Mouse (Mus musculus) limb, embryonic 15.5 days (tissue): Measurements from ENCODE around the gene Spns3. TPM values are rescaled to one million over a fixed set of nuclear protein-coding genes. Genes with fewer than 3 reads are reported as not detected.

Experiments
- ATAC-seq: fragments of 200-750 bp; cut with Nextera tagmentation; 2 replicates; pipeline ENCODE4 v1.8.0; 2017; ENCODE audit warnings: low read depth, moderate TSS enrichment; ENCODE audit not compliant: insufficient number of reproducible peaks, low FRiP score, low TSS enrichment
- H3K27ac ChIP-seq: fragments of 300-500 bp; sonication (generic); 2 replicates; pipeline ENCODE4 v1.5.1; 2015; ENCODE audit warnings: moderate library complexity, mild to moderate bottlenecking, inconsistent platforms
- H3K27me3 ChIP-seq: fragments of 300-500 bp; sonication (generic); 2 replicates; pipeline ENCODE4 v1.6.1; 2015; ENCODE audit warnings: inconsistent platforms
- H3K36me3 ChIP-seq: fragments of 300-500 bp; sonication (generic); 2 replicates; pipeline ENCODE4 v1.6.1; 2015; ENCODE audit warnings: inconsistent platforms
- H3K4me1 ChIP-seq: fragments of 300-500 bp; sonication (generic); 2 replicates; pipeline ENCODE4 v1.6.1; 2015; ENCODE audit warnings: inconsistent platforms
- H3K4me2 ChIP-seq: fragments of 300-500 bp; sonication (generic); 2 replicates; pipeline ENCODE4 v1.6.1; 2015; ENCODE audit warnings: mild to moderate bottlenecking, inconsistent platforms
- H3K4me3 ChIP-seq: fragments of 300-500 bp; sonication (generic); 2 replicates; pipeline ENCODE4 v1.5.1; 2015; ENCODE audit warnings: mild to moderate bottlenecking, inconsistent platforms
- H3K9ac ChIP-seq: fragments of 300-500 bp; sonication (generic); 2 replicates; pipeline ENCODE4 v1.6.1; 2015; ENCODE audit warnings: inconsistent platforms
- H3K9me3 ChIP-seq: fragments of 300-500 bp; sonication (generic); 2 replicates; pipeline ENCODE4 v1.6.1; 2016; ENCODE audit warnings: inconsistent platforms
- WGBS: fragments of 180-500 bp; shearing (Covaris S2); methylation state at CpG from one replicate; pipeline ENCODE4 v1.1.7; 2015; 5-methylcytosine and 5-hydroxymethylcytosine counted together
- polyA plus RNA-seq: library from polyadenylated mRNA; unstranded; fragments of >200 nt; fragmentation: Nextera tagmentation; extraction: Ambion mirVana; gene quantifications from 2 replicates; pipeline ENCODE4 v1.2.1, GENCODE M21; 2015

The Spns3 gene
- polyA plus RNA-seq, 1 experiment from 2014 or later: 0.97 TPM

DNA sequence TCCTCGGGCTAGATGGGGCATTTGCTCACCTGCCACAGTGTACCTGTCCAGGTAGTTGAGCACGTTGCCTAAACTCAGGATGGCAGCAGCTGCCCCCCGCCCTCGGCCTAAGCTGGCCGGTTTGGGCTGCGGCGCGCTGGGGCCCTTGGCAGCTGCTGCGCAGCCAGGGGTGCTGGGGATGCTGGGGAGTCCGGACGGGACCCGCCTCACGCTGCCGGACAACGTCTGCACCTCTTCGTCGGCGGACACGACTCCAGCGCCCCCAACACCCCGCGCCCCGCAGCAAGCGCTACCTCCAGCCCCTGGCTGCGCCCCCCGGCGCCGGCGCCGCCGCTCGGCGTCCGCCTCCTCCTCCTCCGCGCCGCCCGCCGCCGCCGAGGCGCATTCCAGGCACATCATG, 60.9 kb downstream of the Spns3 start:
- Histone ChIP-seq H3K4me3 (peak overlapping the region; percentile 59), H3K27me3 (peaks cover 58% of the 10 kb centered on the region), H3K4me1 (peaks cover 17% of the 10 kb centered on the region), H3K9me3 (no peaks in the 10 kb centered on the region), H3K4me2 (peak overlapping the region; percentile 99), H3K9ac (peak overlapping the region; percentile 35), H3K36me3 (no peaks in the 10 kb centered on the region), H3K27ac (no peak overlapping the region)
- ATAC-seq: no peak
- under 1% methylated on average over 35 of the region's 42 CpGs for WGBS

- Histone ChIP-seq H3K36me3 (no peaks in the 10 kb centered on the region), H3K27me3 (peaks cover 58% of the 10 kb centered on the region), H3K4me2 (peak overlapping the region; percentile 99), H3K9me3 (no peaks in the 10 kb centered on the region), H3K27ac (no peak overlapping the region), H3K4me1 (peaks cover 17% of the 10 kb centered on the region), H3K9ac (peak overlapping the region; percentile 35; the same call in 1 of the 2 replicates), H3K4me3 (peak overlapping the region; percentile 59)
- ATAC-seq: no peak
- 1% methylated on average over 38 of the region's 38 CpGs for WGBS
Measured at GRCm38 (mm10) chr11:72488753-72489271, 61.5 kb downstream of the Spns3 start.

DNA sequence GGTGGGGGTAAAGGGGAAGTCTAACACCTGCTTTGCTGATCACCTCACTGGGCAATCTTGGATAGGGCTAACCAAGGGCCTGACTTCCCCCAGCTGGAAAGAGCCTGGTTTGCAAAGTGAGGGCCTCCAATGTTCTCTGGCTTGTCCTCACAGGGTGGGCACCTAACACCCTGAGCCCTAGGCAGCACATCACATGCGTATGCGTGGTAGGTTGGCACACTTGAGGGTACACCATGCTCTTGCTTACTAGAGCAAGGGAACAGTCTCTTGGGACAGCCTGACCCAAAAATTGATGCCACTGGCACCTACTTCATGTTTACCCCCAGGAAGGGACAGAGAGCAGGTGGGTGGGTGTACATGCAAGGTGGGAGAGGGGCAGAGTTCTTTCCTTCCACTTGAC, 62.6 kb downstream of the Spns3 start:
- WGBS: 95% methylated on average over 2 of the region's 2 CpGs
- Histone ChIP-seq H3K27me3 (peaks cover 52% of the 10 kb centered on the region), H3K36me3 (no peaks in the 10 kb centered on the region), H3K4me2 (no peak overlapping the region), H3K4me1 (peaks cover 17% of the 10 kb centered on the region), H3K4me3 (peak overlapping the region; percentile 59; the same call in 1 of the 2 replicates), H3K9me3 (no peaks in the 10 kb centered on the region), H3K9ac (no peak overlapping the region), H3K27ac (no peak overlapping the region)
- no peak for ATAC-seq

DNA sequence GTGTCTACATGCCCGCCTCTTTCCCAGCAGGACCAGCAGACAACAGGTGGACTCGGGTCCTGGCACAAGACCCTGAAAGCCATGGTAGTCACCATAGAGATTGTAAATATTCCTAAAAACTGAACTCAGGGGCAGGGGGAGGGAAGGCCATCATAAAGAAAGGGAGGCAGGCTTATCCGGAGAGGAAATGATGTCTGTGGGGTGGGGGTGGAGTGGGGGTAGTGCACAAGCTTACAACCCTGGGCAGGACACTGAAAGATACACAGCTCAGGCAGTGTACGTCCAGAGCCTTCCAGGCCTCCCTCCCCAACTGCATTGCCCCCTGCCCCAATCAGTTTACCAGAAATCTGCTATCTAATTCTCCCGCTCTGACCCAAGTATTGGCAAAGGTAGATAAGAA, 63.1 kb downstream of the Spns3 start:
- Histone ChIP-seq H3K4me2 (no peak overlapping the region), H3K4me3 (no peak overlapping the region), H3K9me3 (no peaks in the 10 kb centered on the region), H3K27me3 (peaks cover 52% of the 10 kb centered on the region), H3K36me3 (no peaks in the 10 kb centered on the region), H3K4me1 (peaks cover 17% of the 10 kb centered on the region), H3K9ac (no peak overlapping the region), H3K27ac (no peak overlapping the region)
- 48% methylated on average over 5 of the region's 5 CpGs for WGBS
- no peak for ATAC-seq

GRCm38 (mm10) chr11:72485960-72486359, 64.3 kb downstream of the Spns3 start:
- Histone ChIP-seq H3K4me3 (no peak overlapping the region), H3K27ac (no peak overlapping the region), H3K4me2 (no peak overlapping the region), H3K9ac (no peak overlapping the region), H3K36me3 (no peaks in the 10 kb centered on the region), H3K4me1 (peaks cover 17% of the 10 kb centered on the region), H3K27me3 (peaks cover 52% of the 10 kb centered on the region), H3K9me3 (no peaks in the 10 kb centered on the region)
- ATAC-seq: no peak
- WGBS: 63% methylated on average over 11 of the region's 11 CpGs

DNA sequence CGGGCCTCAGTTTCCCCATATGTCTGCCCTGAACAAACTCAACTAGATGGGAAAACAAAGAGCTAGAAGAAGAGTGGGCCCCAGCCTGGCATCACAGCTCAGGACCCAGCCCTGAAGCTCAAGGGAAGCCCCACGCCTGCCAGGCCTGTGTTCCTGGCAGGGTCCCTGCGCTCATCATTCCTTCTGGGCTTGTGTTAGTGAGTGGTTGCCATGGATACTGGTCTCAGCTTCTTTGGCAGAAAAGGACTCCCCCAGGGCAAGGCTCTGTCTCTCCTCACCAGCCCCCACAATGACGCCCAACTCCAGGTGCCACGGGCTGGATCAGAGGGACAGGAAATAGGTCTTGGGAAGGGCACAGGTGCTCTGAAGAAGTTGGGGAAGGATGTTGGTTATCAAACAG, 65.1 kb downstream of the Spns3 start:
- Histone ChIP-seq H3K4me2 (no peak overlapping the region), H3K9ac (no peak overlapping the region), H3K4me3 (no peak overlapping the region), H3K27me3 (peaks cover 43% of the 10 kb centered on the region), H3K27ac (no peak overlapping the region), H3K36me3 (no peaks in the 10 kb centered on the region), H3K9me3 (no peaks in the 10 kb centered on the region), H3K4me1 (peaks cover 17% of the 10 kb centered on the region)
- 53% methylated on average over 5 of the region's 5 CpGs for WGBS
- ATAC-seq: no peak

DNA sequence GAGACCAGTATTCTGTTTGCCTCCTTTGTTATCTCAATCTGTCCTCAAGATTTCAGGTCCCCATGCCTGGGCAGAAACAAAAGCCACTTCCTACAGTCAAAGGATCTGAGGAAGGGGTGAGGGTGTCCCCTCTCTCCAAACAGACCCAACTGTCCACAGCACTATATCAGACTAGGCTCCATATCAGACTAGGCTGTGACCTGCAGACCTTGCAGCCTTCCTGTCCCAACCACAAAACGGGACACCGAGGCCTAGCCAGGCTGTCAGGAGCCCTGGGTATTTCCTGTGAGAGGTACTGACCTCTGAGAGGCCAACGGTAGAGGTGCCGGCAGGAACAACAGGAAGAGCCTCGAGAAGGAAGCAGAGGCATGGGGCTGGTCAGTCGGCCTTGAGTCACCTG, 65.8 kb downstream of the Spns3 start:
- H3K27me3 ChIP-seq: peaks cover 37% of the 10 kb centered on the region
- peaks cover 11% of the 10 kb centered on the region for H3K4me1 ChIP-seq
- ATAC-seq: no peak
- 56% methylated on average over 6 of the region's 6 CpGs for WGBS
- no peak overlapping the region for H3K27ac ChIP-seq
- H3K36me3 ChIP-seq: no peaks in the 10 kb centered on the region
- no peak overlapping the region for H3K4me2 ChIP-seq
- no peak overlapping the region for H3K9ac ChIP-seq
- no peaks in the 10 kb centered on the region for H3K9me3 ChIP-seq
- H3K4me3 ChIP-seq: no peak overlapping the region

DNA sequence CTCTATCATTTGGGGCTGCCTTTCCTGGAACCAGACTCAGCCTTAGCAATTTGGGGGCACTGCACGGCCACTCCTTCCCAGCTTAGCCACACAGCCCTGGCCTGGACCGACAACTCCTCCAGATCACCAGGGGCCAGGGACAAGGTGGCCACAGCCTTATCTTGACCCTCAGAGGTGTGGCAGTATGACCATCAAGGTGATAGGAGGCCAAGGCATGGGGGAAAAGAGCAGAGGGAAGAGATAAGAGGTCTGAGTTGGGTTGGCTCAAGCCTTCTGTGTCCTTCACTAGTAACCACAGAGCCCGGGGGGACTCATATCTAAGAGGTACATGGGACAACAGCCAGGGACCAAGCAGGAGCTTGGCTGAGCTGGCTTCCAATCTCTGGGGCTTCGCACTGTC, 68.4 kb downstream of the Spns3 start:
- Histone ChIP-seq H3K4me3 (no peak overlapping the region), H3K9me3 (no peaks in the 10 kb centered on the region), H3K27me3 (peaks cover 11% of the 10 kb centered on the region), H3K9ac (no peak overlapping the region), H3K36me3 (no peaks in the 10 kb centered on the region), H3K4me1 (peaks cover 9% of the 10 kb centered on the region; the same call in 1 of the 2 replicates), H3K4me2 (no peak overlapping the region), H3K27ac (no peak overlapping the region)
- 79% methylated on average over 4 of the region's 4 CpGs for WGBS
- no peak for ATAC-seq

DNA sequence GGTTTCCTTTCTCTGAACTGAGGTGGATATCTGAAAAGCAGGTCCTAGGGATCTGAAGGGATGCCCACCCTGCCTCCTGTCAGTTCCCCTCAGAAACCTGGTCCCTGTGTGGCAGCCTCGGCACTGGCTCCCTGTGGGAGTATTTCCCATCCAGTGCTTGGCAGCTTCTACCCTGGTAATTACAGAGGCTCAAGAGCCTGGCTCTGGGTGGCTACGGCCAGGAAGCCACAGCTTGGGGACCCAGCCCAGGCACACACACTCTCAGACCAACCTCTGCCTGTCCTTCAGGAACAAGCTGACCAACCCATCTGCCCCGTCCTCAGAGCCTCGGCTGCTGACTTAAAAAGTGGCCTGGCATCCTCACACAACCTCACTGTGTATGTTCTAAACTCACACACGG, 69.0 kb downstream of the Spns3 start:
- no peak for ATAC-seq
- Histone ChIP-seq H3K4me1 (peaks cover 9% of the 10 kb centered on the region; the same call in 1 of the 2 replicates), H3K4me3 (no peak overlapping the region), H3K27ac (no peak overlapping the region), H3K36me3 (no peaks in the 10 kb centered on the region), H3K27me3 (peaks cover 7% of the 10 kb centered on the region; the same call in 1 of the 2 replicates), H3K4me2 (no peak overlapping the region), H3K9ac (no peak overlapping the region), H3K9me3 (no peaks in the 10 kb centered on the region)
- 56% methylated on average over 5 of the region's 5 CpGs for WGBS

DNA sequence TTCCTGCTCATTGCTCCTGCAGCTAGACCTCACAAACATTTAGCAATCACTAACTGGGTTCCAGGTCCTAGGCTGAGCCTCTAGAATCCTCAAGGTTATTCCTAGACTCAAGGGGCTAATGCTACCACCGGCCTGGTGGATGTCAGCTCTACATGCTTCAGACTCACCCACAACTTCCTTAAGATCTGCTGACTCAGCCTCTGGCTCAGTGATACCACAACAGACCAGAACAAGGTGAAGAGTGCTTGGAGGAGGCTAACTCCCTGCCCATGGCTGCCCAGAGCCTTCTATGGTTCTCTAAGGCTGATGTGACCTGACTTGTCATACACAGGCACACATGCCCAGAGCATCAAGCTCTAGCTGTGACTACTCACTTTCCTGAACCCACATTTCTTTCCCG, 70.8 kb downstream of the Spns3 start:
- H3K9me3 ChIP-seq: no peaks in the 10 kb centered on the region
- no peaks in the 10 kb centered on the region for H3K36me3 ChIP-seq
- no peak overlapping the region for H3K4me3 ChIP-seq
- no peak overlapping the region for H3K27ac ChIP-seq
- WGBS: 82% methylated on average over 2 of the region's 2 CpGs
- no peak for ATAC-seq
- H3K9ac ChIP-seq: no peak overlapping the region
- H3K27me3 ChIP-seq: no peaks in the 10 kb centered on the region
- peaks cover 9% of the 10 kb centered on the region; the same call in 1 of the 2 replicates for H3K4me1 ChIP-seq
- H3K4me2 ChIP-seq: no peak overlapping the region

DNA sequence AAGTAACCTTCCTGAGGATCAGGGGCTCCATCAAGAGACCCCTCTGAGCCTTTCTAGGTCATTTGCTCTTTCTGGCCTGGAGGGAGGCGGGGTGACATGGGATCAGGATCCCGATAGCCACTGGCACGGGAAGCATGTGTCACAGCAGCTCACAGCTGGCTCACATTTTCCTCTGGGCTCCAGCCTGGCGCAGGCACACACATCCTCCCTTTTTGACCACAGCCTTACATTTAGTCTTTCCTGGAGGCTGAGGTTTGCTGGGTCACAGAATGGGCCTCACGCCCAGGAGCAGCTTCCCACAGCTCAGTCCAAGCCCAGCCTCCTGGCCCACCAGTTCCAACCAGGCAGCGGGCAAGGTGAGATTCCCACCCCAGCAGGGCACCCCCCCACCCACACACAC, 72.1 kb downstream of the Spns3 start:
- Histone ChIP-seq H3K9me3 (no peaks in the 10 kb centered on the region), H3K36me3 (no peaks in the 10 kb centered on the region), H3K4me1 (peaks cover 9% of the 10 kb centered on the region; the same call in 1 of the 2 replicates), H3K4me2 (no peak overlapping the region), H3K9ac (no peak overlapping the region), H3K27ac (peak overlapping the region; percentile 33; the same call in 1 of the 2 replicates), H3K27me3 (no peaks in the 10 kb centered on the region), H3K4me3 (no peak overlapping the region)
- WGBS: 58% methylated on average over 6 of the region's 6 CpGs
- ATAC-seq: no peak

DNA sequence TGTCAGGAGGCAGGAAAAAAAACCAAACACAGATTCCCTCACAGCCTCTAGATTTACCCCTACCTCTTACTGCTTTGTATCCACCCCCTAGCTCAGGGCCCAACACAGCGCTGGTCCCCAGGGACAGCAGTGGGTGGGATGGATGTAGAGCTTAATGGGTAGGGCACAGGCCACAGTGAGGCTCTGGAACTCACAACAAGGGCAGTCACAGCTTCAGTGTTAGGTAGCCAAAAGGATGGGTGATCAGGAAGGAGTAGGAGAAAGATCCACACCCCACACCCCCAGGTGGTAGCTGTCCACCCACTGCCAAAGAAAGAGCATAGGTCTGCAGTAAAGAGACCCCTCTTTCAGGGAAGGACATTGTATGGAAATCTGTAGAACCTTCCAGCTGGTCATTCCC, 72.7 kb downstream of the Spns3 start:
- H3K4me1 ChIP-seq: peaks cover 9% of the 10 kb centered on the region; the same call in 1 of the 2 replicates
- no peak overlapping the region for H3K9ac ChIP-seq
- H3K27ac ChIP-seq: no peak overlapping the region
- H3K9me3 ChIP-seq: no peaks in the 10 kb centered on the region
- H3K36me3 ChIP-seq: no peaks in the 10 kb centered on the region
- 79% methylated on average over 1 of the region's 1 CpGs for WGBS
- H3K4me3 ChIP-seq: no peak overlapping the region
- H3K4me2 ChIP-seq: no peak overlapping the region
- no peaks in the 10 kb centered on the region for H3K27me3 ChIP-seq
- ATAC-seq: no peak

GRCm38 (mm10) chr11:72477182-72477581, 73.1 kb downstream of the Spns3 start:
- ATAC-seq: no peak

More at GRCm38 (mm10) chr11:72477182-72477581, 73.1 kb downstream of the Spns3 start:
- Histone ChIP-seq H3K4me2 (no peak overlapping the region), H3K36me3 (no peaks in the 10 kb centered on the region), H3K9ac (no peak overlapping the region), H3K27ac (0 out of 2 replicates have a peak overlapping the region, but pooled peaks have one; percentile 12), H3K4me1 (peaks cover 9% of the 10 kb centered on the region; the same call in 1 of the 2 replicates), H3K27me3 (no peaks in the 10 kb centered on the region), H3K4me3 (no peak overlapping the region), H3K9me3 (no peaks in the 10 kb centered on the region)
- WGBS: 43% methylated on average over 5 of the region's 5 CpGs
